Mouse (Mus musculus): Measurements from ENCODE around the gene Tmem140. TPM values are rescaled to one million over a fixed set of nuclear protein-coding genes. Genes with fewer than 3 reads are reported as not detected.

Gene Tmem140
- polyA plus RNA-seq, 1 experiment from 2014 or later: 6.2 TPM

DNA sequence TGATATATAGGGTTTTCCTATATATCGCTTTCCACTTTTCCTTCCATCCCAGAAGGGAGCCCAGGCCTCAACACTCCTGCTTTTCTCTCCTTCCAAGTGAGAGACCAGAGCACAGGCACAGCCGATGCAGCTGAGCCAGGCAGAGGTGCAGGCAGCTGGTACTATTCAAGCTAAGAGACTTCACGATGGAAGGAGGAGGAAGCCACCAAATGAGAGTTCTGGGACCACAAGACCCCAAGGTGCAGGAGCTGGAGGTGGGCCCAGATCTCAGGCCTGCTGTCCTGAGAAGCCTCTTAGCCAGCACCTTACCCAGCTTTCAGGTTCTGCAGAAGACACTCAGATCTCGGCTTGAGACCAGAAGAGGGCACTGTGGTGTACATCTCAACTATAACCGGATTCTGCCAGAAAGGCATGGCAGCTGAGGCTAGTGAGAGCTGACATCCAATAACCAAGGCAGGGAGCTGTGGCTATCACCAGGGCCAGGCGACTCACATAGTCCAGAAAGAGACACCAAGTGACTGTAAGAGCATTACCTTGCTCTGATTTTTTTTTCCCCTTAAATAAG is 17.0 kb downstream of the Tmem140 start:
- Histone ChIP-seq H3K9me3 (replicated peaks; ENCODE audit: low read length) (no peaks in the 10 kb centered on the region), H3K4me1 (replicated peaks; ENCODE audit: insufficient read depth, low read length) (peaks cover 14% of the 10 kb centered on the region), H3K4me3 (replicated peaks; ENCODE audit: low read depth, low read length) (no peak overlapping the region), H3K4me2 (ENCODE audit: low read length) (no peak overlapping the region), H3K27me3 (ENCODE audit: insufficient read depth, low read length) (no peaks in the 10 kb centered on the region), H3K9ac (ENCODE audit: low read depth, low read length) (no peak overlapping the region), H3K36me3 (ENCODE audit: insufficient read depth, low read length) (peaks cover 20% of the 10 kb centered on the region; the same call in 1 of the 2 replicates), H3K27ac (no peak overlapping the region)
- 54% methylated on average over 6 of the region's 6 CpGs for WGBS
- DNase-seq (ENCODE audit: low spot score): peak; percentile 67
- no peak for ATAC-seq (replicated peaks; ENCODE audit: low FRiP score, low read depth)
- peak; percentile 64 for TF ChIP-seq CTCF (IDR thresholded peaks at IDR 0.05; ENCODE audit: low read depth)

DNA sequence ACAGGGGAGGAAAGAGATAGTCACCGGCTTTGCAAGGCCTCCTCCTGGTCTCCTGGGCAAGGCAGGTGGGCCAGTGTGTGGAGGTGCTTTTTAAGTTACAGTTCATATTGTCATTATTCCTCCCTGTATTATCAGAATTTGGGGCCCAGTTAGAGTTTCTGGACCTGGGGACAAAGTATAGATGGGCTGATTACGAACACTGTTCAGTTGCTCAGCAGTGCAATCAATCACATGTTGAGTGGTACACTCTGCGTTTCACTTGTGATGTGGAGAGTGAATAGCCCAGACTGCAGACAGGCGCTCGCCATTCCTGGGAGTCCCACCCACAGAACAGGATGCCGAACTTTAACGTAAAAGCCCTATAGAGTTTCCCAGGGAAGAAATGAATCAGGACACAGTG is 21.8 kb downstream of the Tmem140 start:
- Histone ChIP-seq H3K4me3 (replicated peaks; ENCODE audit: low read depth, low read length) (no peak overlapping the region), H3K27ac (no peak overlapping the region), H3K4me1 (replicated peaks; ENCODE audit: insufficient read depth, low read length) (no peaks in the 10 kb centered on the region), H3K4me2 (ENCODE audit: low read length) (no peak overlapping the region), H3K27me3 (ENCODE audit: insufficient read depth, low read length) (no peaks in the 10 kb centered on the region), H3K9ac (ENCODE audit: low read depth, low read length) (no peak overlapping the region), H3K9me3 (replicated peaks; ENCODE audit: low read length) (no peaks in the 10 kb centered on the region), H3K36me3 (ENCODE audit: insufficient read depth, low read length) (peaks cover 42% of the 10 kb centered on the region; the same call in 1 of the 2 replicates)
- no peak for TF ChIP-seq CTCF (IDR thresholded peaks at IDR 0.05; ENCODE audit: low read depth)
- DNase-seq (ENCODE audit: low spot score) (no peak), ATAC-seq (replicated peaks; ENCODE audit: low FRiP score, low read depth) (no peak)
- WGBS: 83% methylated on average over 7 of the region's 7 CpGs

DNA sequence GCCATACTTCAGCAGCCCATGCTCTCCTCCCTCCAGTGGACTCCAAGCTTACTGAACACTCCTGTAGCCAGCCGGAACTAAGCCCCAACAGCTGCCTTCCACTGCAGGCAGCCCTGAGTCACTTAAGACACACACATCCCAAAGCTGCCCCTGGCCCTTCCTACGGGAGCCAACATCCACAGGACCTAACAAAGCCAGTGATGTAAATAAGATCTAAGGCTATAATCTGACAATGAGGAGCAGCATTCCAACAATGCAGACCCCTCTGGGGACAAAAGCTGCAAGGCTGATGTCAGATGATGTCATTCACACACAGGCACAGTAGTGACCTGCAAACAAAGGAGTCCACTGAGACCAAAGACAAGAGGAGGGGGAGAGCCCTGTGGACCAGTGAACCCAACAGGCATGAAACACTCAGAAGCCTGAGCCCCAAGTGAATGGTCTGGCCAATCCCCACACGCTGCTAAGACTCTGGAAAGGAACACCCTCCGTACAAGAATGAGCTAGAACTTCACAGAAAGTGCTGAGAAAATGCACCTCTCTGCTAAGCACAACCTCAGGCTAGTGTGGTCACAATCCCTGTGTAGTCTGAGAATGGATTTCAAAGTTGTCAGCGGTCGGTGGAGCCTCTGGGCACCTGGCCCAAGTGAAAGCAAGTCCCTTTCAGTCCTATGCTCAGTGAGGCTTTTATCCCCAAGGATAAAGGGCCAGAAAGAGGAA is 24.3 kb downstream of the Tmem140 start:
- no peak overlapping the region for H3K9ac ChIP-seq (ENCODE audit: low read depth, low read length)
- no peak overlapping the region for H3K27ac ChIP-seq
- no peak for DNase-seq (ENCODE audit: low spot score)
- peaks cover 28% of the 10 kb centered on the region for H3K36me3 ChIP-seq (ENCODE audit: insufficient read depth, low read length)
- H3K9me3 ChIP-seq (replicated peaks; ENCODE audit: low read length): no peaks in the 10 kb centered on the region
- no peaks in the 10 kb centered on the region for H3K27me3 ChIP-seq (ENCODE audit: insufficient read depth, low read length)
- TF ChIP-seq CTCF (IDR thresholded peaks at IDR 0.05; ENCODE audit: low read depth): no peak
- H3K4me2 ChIP-seq (ENCODE audit: low read length): no peak overlapping the region
- WGBS: 68% methylated on average over 6 of the region's 6 CpGs
- no peaks in the 10 kb centered on the region for H3K4me1 ChIP-seq (replicated peaks; ENCODE audit: insufficient read depth, low read length)
- no peak overlapping the region for H3K4me3 ChIP-seq (replicated peaks; ENCODE audit: low read depth, low read length)
- no peak for ATAC-seq (replicated peaks; ENCODE audit: low FRiP score, low read depth)

DNA sequence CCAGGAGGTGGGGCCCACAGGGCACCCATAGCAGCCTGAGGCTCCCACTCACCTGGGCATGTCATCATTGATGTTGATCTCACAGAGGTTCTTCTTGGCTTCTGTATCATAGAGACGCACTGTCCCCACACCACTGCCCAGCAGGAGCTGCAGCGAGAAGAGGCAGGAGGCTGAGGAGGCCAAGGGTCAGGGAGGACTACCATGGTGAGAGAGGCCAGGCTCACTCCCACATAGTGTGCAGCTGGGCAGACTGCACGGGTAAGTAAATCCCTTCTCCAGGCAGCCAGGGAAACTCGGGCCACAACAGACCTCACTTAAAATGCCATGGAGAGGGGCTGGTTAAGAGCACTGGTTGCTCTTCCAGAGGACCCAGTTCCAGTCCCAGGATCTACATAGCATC is 26.2 kb downstream of the Tmem140 start:
- H3K36me3 ChIP-seq (ENCODE audit: insufficient read depth, low read length): peaks cover 32% of the 10 kb centered on the region
- no peak overlapping the region for H3K4me3 ChIP-seq (replicated peaks; ENCODE audit: low read depth, low read length)
- H3K4me2 ChIP-seq (ENCODE audit: low read length): no peak overlapping the region
- H3K9me3 ChIP-seq (replicated peaks; ENCODE audit: low read length): no peaks in the 10 kb centered on the region
- no peaks in the 10 kb centered on the region for H3K27me3 ChIP-seq (ENCODE audit: insufficient read depth, low read length)
- no peak for TF ChIP-seq CTCF (IDR thresholded peaks at IDR 0.05; ENCODE audit: low read depth)
- whole genome bisulfite sequencing: 35% methylated on average over 4 of the region's 4 CpGs
- peak; percentile 70 for DNase-seq (ENCODE audit: low spot score)
- H3K9ac ChIP-seq (ENCODE audit: low read depth, low read length): no peak overlapping the region
- peak; percentile 67 for ATAC-seq (replicated peaks; ENCODE audit: low FRiP score, low read depth)
- no peak overlapping the region for H3K27ac ChIP-seq
- no peaks in the 10 kb centered on the region for H3K4me1 ChIP-seq (replicated peaks; ENCODE audit: insufficient read depth, low read length)

DNA sequence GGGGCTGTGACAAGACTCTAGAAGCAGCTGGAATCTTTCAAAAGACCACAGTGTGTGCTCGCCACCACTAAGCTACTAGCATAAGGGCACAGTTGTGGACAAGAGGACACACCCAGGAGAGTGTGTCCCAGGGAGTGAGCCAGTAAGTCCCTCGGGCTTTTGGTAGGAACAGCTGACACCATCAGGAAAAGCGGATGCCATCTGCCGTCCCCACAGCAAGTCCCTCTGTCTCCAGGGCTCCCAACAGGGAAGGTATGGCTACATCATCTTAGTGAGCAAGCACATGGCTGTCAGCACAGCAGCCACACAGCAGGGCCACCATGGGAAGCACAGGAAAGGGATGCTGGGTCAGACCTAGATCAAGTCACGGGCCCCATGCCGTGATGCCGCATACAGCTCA is 32.6 kb downstream of the Tmem140 start:
- H3K27ac ChIP-seq: no peak overlapping the region
- peaks cover 42% of the 10 kb centered on the region for H3K36me3 ChIP-seq (ENCODE audit: insufficient read depth, low read length)
- no peak for DNase-seq (ENCODE audit: low spot score)
- H3K4me1 ChIP-seq (replicated peaks; ENCODE audit: insufficient read depth, low read length): no peaks in the 10 kb centered on the region
- H3K4me3 ChIP-seq (replicated peaks; ENCODE audit: low read depth, low read length): no peak overlapping the region
- ATAC-seq (replicated peaks; ENCODE audit: low FRiP score, low read depth): no peak
- WGBS: 89% methylated on average over 7 of the region's 7 CpGs
- no peak for TF ChIP-seq CTCF (IDR thresholded peaks at IDR 0.05; ENCODE audit: low read depth)
- H3K9ac ChIP-seq (ENCODE audit: low read depth, low read length): no peak overlapping the region
- H3K9me3 ChIP-seq (replicated peaks; ENCODE audit: low read length): no peaks in the 10 kb centered on the region
- H3K4me2 ChIP-seq (ENCODE audit: low read length): no peak overlapping the region
- H3K27me3 ChIP-seq (ENCODE audit: insufficient read depth, low read length): no peaks in the 10 kb centered on the region

DNA sequence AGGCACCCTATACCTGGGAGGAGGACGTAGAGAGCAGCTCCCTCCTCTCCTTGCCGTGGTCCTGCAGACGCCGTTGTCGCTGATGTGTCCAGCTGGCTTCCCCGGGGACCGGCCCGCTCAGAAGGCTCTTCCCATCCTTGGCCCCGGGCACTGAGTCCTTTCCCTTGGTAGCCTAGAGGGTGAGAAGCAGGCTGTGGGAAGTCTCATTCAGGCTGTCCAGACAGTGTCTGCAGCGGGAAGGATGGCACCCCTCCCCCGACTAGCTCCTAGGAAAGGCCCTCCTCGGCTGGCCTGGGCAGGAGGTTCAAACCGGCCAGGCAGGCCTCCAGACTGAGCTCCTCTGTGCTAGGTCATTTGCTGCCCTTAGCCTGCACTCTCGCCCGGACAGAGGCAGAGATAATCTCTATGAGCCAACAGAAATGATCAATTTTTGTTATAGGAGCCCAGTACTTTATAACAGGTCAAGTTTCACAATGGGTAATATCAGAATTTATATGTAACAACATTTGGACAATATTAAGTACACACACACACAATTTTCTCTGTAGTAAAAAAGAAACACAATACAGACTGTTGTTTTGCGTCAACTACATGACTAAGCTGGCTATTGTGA is 33.3 kb downstream of the Tmem140 start:
- H3K36me3 ChIP-seq (ENCODE audit: insufficient read depth, low read length): peaks cover 48% of the 10 kb centered on the region
- no peak for ATAC-seq (replicated peaks; ENCODE audit: low FRiP score, low read depth)
- no peaks in the 10 kb centered on the region for H3K27me3 ChIP-seq (ENCODE audit: insufficient read depth, low read length)
- no peak overlapping the region for H3K9ac ChIP-seq (ENCODE audit: low read depth, low read length)
- no peaks in the 10 kb centered on the region for H3K4me1 ChIP-seq (replicated peaks; ENCODE audit: insufficient read depth, low read length)
- no peak overlapping the region for H3K4me3 ChIP-seq (replicated peaks; ENCODE audit: low read depth, low read length)
- H3K4me2 ChIP-seq (ENCODE audit: low read length): no peak overlapping the region
- H3K9me3 ChIP-seq (replicated peaks; ENCODE audit: low read length): no peaks in the 10 kb centered on the region
- no peak for DNase-seq (ENCODE audit: low spot score)
- 73% methylated on average over 14 of the region's 16 CpGs for WGBS
- H3K27ac ChIP-seq: no peak overlapping the region
- TF ChIP-seq CTCF (IDR thresholded peaks at IDR 0.05; ENCODE audit: low read depth): no peak
